Mouse (Mus musculus): ENCODE data around the gene Cenpf. TPM values are rescaled to one million over a fixed set of nuclear protein-coding genes. Genes with fewer than 3 reads are reported as not detected.
A peak's percentile ranks its signal among the peaks of the same experiment; 100 is the strongest.

Gene Cenpf
- polyA plus RNA-seq, 1 experiment: 169 TPM

DNA sequence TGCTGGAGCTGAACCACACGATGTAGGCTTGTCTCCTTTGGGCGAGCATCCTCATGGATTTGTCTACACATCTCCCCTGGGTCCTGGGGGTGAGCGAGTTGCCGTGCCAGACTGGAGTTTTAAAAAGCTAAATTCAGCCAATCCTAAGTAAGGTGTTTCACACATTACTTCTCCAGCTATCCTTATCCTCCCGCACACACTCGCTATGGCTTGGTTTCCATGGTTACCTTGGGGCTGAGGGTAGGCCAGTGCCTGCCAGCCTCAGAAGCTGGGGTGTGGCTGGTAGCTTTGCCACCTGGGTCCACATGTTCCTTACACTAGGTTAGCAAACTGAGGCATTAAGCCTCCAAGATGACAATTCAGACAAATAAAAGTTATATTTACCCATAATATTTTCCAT, 48.3 kb downstream of the Cenpf start:
- peaks cover 29% of the 10 kb centered on the region for H3K36me3 ChIP-seq (ENCODE audit: control insufficient read depth, insufficient read depth, low read length, poor library complexity, severe bottlenecking)

DNA sequence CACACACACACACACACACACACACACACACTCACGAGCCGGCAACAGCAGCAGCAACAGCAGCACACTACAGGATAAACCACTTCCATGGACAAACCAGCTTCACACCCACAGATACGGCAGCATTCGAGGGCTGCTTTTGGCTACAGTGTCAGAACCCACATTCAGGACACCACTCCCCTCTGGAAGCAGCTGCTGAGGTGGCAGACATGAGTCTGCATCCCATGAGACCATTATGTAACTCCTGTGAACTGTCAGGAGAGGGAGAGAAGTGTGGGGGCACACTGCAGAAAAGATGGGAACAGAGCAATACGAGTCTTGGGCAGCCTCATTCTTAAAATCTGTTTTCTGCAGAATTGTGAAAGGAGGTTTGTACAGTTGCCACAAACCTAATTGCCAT, 54.1 kb downstream of the Cenpf start:
- Histone ChIP-seq H3K4me1 (ENCODE audit: control insufficient read depth, insufficient read depth, low read length) (no peaks in the 10 kb centered on the region), H3K36me3 (ENCODE audit: control insufficient read depth, insufficient read depth, low read length, poor library complexity, severe bottlenecking) (no peaks in the 10 kb centered on the region), H3K27me3 (ENCODE audit: control insufficient read depth, insufficient read depth, low read length, poor library complexity, severe bottlenecking) (no peaks in the 10 kb centered on the region), H3K9me3 (replicated peaks; ENCODE audit: control insufficient read depth, insufficient read depth, low read length, poor library complexity, severe bottlenecking) (no peaks in the 10 kb centered on the region), H3K9ac (ENCODE audit: low read depth, poor library complexity, severe bottlenecking) (no peak overlapping the region), H3K27ac (ENCODE audit: insufficient read depth, low read length) (no peak overlapping the region), H3K4me3 (ENCODE audit: low read depth, low read length) (no peak overlapping the region)
- TF ChIP-seq CTCF (IDR thresholded peaks at IDR 0.05; ENCODE audit: low read depth, low read length): no peak
- no peak for TF ChIP-seq POLR2A (IDR thresholded peaks at IDR 0.05; ENCODE audit: insufficient read depth, low read length)
- TF ChIP-seq EP300 (IDR thresholded peaks at IDR 0.05; ENCODE audit: insufficient read depth, low read depth, low read length): no peak

More for the DNA sequence above, 48.3 kb downstream of the Cenpf start:
- H3K4me1 ChIP-seq (ENCODE audit: control insufficient read depth, insufficient read depth, low read length): no peaks in the 10 kb centered on the region
- TF ChIP-seq POLR2A (IDR thresholded peaks at IDR 0.05; ENCODE audit: insufficient read depth, low read length) (no peak), EP300 (IDR thresholded peaks at IDR 0.05; ENCODE audit: insufficient read depth, low read depth, low read length) (no peak), CTCF (IDR thresholded peaks at IDR 0.05; ENCODE audit: low read depth, low read length) (no peak)
- H3K9me3 ChIP-seq (replicated peaks; ENCODE audit: control insufficient read depth, insufficient read depth, low read length, poor library complexity, severe bottlenecking): no peaks in the 10 kb centered on the region
- no peaks in the 10 kb centered on the region for H3K27me3 ChIP-seq (ENCODE audit: control insufficient read depth, insufficient read depth, low read length, poor library complexity, severe bottlenecking)
- H3K27ac ChIP-seq (ENCODE audit: insufficient read depth, low read length): no peak overlapping the region
- no peak overlapping the region for H3K4me3 ChIP-seq (ENCODE audit: low read depth, low read length)
- no peak overlapping the region for H3K9ac ChIP-seq (ENCODE audit: low read depth, poor library complexity, severe bottlenecking)

GRCm38 (mm10) chr1:189631906-189632675, 55.8 kb downstream of the Cenpf start:
- no peaks in the 10 kb centered on the region for H3K4me1 ChIP-seq (ENCODE audit: control insufficient read depth, insufficient read depth, low read length)
- no peak overlapping the region for H3K9ac ChIP-seq (ENCODE audit: low read depth, poor library complexity, severe bottlenecking)
- no peaks in the 10 kb centered on the region for H3K9me3 ChIP-seq (replicated peaks; ENCODE audit: control insufficient read depth, insufficient read depth, low read length, poor library complexity, severe bottlenecking)
- no peaks in the 10 kb centered on the region for H3K27me3 ChIP-seq (ENCODE audit: control insufficient read depth, insufficient read depth, low read length, poor library complexity, severe bottlenecking)
- no peak for TF ChIP-seq CTCF (IDR thresholded peaks at IDR 0.05; ENCODE audit: low read depth, low read length)
- no peak for TF ChIP-seq EP300 (IDR thresholded peaks at IDR 0.05; ENCODE audit: insufficient read depth, low read depth, low read length)
- no peak for TF ChIP-seq POLR2A (IDR thresholded peaks at IDR 0.05; ENCODE audit: insufficient read depth, low read length)
- no peaks in the 10 kb centered on the region for H3K36me3 ChIP-seq (ENCODE audit: control insufficient read depth, insufficient read depth, low read length, poor library complexity, severe bottlenecking)
- H3K27ac ChIP-seq (ENCODE audit: insufficient read depth, low read length): no peak overlapping the region
- H3K4me3 ChIP-seq (ENCODE audit: low read depth, low read length): no peak overlapping the region

DNA sequence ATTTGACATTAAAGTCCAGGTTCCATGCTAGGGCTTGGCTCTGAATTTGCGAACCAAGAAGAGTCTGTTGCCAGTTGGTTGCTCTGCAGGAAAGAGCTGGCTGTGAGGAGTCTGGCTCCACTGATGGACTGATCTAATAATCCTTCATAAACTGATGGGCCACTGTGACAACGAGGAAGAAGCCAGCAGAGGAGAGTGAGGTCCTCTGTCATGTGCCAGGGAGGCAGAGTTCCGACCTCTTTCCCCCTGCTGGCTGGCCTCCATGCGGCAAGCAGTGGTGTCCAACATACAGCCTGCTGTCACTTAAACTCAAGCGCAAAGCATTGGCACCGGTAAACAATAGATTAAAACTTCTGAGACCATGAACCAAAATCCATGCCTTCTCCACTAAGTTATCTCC, 57.9 kb downstream of the Cenpf start:
- Histone ChIP-seq H3K36me3 (ENCODE audit: control insufficient read depth, insufficient read depth, low read length, poor library complexity, severe bottlenecking) (no peaks in the 10 kb centered on the region), H3K9me3 (replicated peaks; ENCODE audit: control insufficient read depth, insufficient read depth, low read length, poor library complexity, severe bottlenecking) (no peaks in the 10 kb centered on the region), H3K4me1 (ENCODE audit: control insufficient read depth, insufficient read depth, low read length) (no peaks in the 10 kb centered on the region), H3K4me3 (ENCODE audit: low read depth, low read length) (no peak overlapping the region), H3K27me3 (ENCODE audit: control insufficient read depth, insufficient read depth, low read length, poor library complexity, severe bottlenecking) (no peaks in the 10 kb centered on the region), H3K27ac (ENCODE audit: insufficient read depth, low read length) (no peak overlapping the region), H3K9ac (ENCODE audit: low read depth, poor library complexity, severe bottlenecking) (no peak overlapping the region)
- TF ChIP-seq CTCF (IDR thresholded peaks at IDR 0.05; ENCODE audit: low read depth, low read length) (no peak), POLR2A (IDR thresholded peaks at IDR 0.05; ENCODE audit: insufficient read depth, low read length) (no peak), EP300 (IDR thresholded peaks at IDR 0.05; ENCODE audit: insufficient read depth, low read depth, low read length) (no peak)

- no peaks in the 10 kb centered on the region for H3K27me3 ChIP-seq (ENCODE audit: control insufficient read depth, insufficient read depth, low read length, poor library complexity, severe bottlenecking)
- no peak overlapping the region for H3K27ac ChIP-seq (ENCODE audit: insufficient read depth, low read length)
- no peaks in the 10 kb centered on the region for H3K9me3 ChIP-seq (replicated peaks; ENCODE audit: control insufficient read depth, insufficient read depth, low read length, poor library complexity, severe bottlenecking)
- peak; percentile 78 for TF ChIP-seq CTCF (IDR thresholded peaks at IDR 0.05; ENCODE audit: low read depth, low read length)
- no peak for TF ChIP-seq EP300 (IDR thresholded peaks at IDR 0.05; ENCODE audit: insufficient read depth, low read depth, low read length)
- no peak overlapping the region for H3K4me3 ChIP-seq (ENCODE audit: low read depth, low read length)
- H3K36me3 ChIP-seq (ENCODE audit: control insufficient read depth, insufficient read depth, low read length, poor library complexity, severe bottlenecking): no peaks in the 10 kb centered on the region
- H3K4me1 ChIP-seq (ENCODE audit: control insufficient read depth, insufficient read depth, low read length): no peaks in the 10 kb centered on the region
- no peak overlapping the region for H3K9ac ChIP-seq (ENCODE audit: low read depth, poor library complexity, severe bottlenecking)
Observed at GRCm38 (mm10) chr1:189627976-189628768, 59.7 kb downstream of the Cenpf start.

GRCm38 (mm10) chr1:189624756-189625155, 63.1 kb downstream of the Cenpf start:
- TF ChIP-seq CTCF (IDR thresholded peaks at IDR 0.05; ENCODE audit: low read depth, low read length): no peak
- Histone ChIP-seq H3K36me3 (ENCODE audit: control insufficient read depth, insufficient read depth, low read length, poor library complexity, severe bottlenecking) (no peaks in the 10 kb centered on the region), H3K4me3 (ENCODE audit: low read depth, low read length) (no peak overlapping the region), H3K4me1 (ENCODE audit: control insufficient read depth, insufficient read depth, low read length) (no peaks in the 10 kb centered on the region), H3K9me3 (replicated peaks; ENCODE audit: control insufficient read depth, insufficient read depth, low read length, poor library complexity, severe bottlenecking) (no peaks in the 10 kb centered on the region), H3K27me3 (ENCODE audit: control insufficient read depth, insufficient read depth, low read length, poor library complexity, severe bottlenecking) (no peaks in the 10 kb centered on the region), H3K27ac (ENCODE audit: insufficient read depth, low read length) (no peak overlapping the region), H3K9ac (ENCODE audit: low read depth, poor library complexity, severe bottlenecking) (no peak overlapping the region)

All from ES-Bruce4 (cell line).